Mouse (Mus musculus): ENCODE measurements at regions not wholly inside any gene's neighbourhood (a gene's known extent, or its start where the extent isn't known, plus 50 kb on each side); places are given as distances from the start of the nearest gene placed in this dataset.

GRCm38 (mm10) chr10:44607334-44607851 is 79.1 kb upstream of the Prdm1 start:
- in situ Hi-C loops (cut with MboI; ENCODE audit: unreplicated experiment in 2 of 2) = loop anchor here (5.0 to 25.0 kb wide), 8 partner anchors 85 to 870 kb away; no protein-coding TSS in a partner anchor

- in situ Hi-C loops (cut with MboI; ENCODE audit: unreplicated experiment in 2 of 2) = loop anchor here (5.0 to 25.0 kb wide), 5 partner anchors 33 to 867 kb away; no protein-coding TSS in a partner anchor
Observed at GRCm38 (mm10) chr10:44604512-44604911, 76.2 kb upstream of the Prdm1 start.

GRCm38 (mm10) chr10:44603461-44603860 is 75.2 kb upstream of the Prdm1 start:
- in situ Hi-C loops (cut with MboI; ENCODE audit: unreplicated experiment in 2 of 2) = loop anchor here (5.0 to 25.0 kb wide), 5 partner anchors 34 to 866 kb away; no protein-coding TSS in a partner anchor

- in situ Hi-C loops (cut with MboI; ENCODE audit: unreplicated experiment in 2 of 2) = loop anchor here (5.0 to 25.0 kb wide), 5 partner anchors 36 to 864 kb away; no protein-coding TSS in a partner anchor
Observed at GRCm38 (mm10) chr10:44601550-44601949, 73.2 kb upstream of the Prdm1 start.

DNA sequence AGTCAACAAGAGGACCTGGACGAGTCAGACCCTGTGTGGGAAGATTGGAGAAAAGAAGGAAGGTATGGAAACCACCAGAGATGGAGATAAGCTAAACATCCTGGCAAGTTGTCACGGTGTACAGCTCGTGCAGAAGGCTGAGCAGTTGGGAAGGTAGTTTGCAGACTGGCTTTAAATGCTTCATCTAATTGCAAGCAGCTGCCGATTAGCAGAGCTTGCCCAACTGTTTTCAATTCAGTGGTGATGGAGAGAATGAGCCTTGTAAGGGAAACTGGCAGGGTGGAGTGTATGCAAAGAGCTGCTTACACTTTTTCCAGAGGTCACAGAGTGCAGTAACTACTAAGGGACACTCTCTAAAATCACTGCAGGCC is 71.6 kb upstream of the Prdm1 start:
- in situ Hi-C loops (cut with MboI; ENCODE audit: unreplicated experiment in 2 of 2) = loop anchor here (5.0 to 25.0 kb wide), 5 partner anchors 37 to 863 kb away; no protein-coding TSS in a partner anchor

DNA sequence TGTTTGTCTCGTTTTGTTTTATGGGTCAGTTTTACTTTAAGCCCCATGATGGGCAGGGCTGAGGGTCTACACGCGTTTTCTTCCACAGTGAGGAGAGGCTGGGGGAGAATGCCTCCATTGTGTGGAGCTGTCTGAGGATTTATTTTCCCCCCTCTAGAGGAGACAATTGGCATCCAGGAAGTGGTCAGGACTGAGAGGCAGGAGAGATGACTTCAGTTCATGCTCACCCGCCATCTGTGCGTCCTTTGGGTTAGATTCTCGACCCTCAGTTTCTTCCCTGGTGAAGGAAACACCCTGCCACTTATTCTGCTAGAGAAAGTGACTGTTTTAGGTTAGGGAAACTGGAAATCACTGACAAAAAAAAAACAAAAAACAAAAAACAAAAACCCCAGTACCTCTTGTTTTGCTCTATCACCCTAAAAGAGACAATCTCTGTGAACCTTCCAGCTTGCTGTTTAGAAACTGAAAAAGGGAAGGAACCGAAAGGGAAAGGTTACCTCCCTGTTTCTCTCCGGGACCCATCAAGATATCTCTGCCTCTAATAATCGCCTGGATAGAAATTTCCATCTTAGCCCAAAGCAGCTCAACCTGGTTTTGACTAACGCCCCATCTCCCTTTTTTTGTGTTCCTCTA is 71.1 kb upstream of the Prdm1 start:
- in situ Hi-C loops (cut with MboI; ENCODE audit: unreplicated experiment in 2 of 2) = no loop called here

DNA sequence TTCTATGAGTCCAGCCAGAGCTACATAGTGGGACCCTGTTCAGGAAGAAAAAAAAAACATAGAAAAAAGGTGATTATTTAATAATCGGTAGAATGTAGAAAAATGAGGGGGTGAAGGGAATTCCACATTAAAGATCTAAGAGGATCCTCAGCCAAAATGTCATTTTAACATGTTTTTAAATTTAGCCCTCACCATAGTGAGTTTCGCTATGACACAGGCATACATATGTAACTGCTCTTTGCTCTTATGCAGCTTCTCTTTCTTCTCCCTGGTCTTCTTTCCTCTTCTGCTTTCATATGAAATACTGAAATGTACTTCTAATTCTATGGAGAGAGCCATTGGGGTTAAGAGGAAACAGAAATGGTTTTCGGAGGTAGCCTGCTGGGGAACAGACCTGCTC is 70.3 kb upstream of the Prdm1 start:
- in situ Hi-C loops (cut with MboI; ENCODE audit: unreplicated experiment in 2 of 2) = no loop called here

- in situ Hi-C loops (cut with MboI; ENCODE audit: unreplicated experiment in 2 of 2) = no loop called here
Observed at GRCm38 (mm10) chr10:44595932-44596331, 67.6 kb upstream of the Prdm1 start.

GRCm38 (mm10) chr10:44589842-44590241 is 61.5 kb upstream of the Prdm1 start:
- in situ Hi-C loops (cut with MboI; ENCODE audit: unreplicated experiment in 2 of 2) = loop anchor here in 1 of 2 experiments (10.0 kb wide), 1 partner anchor 105 kb away; no protein-coding TSS in a partner anchor

DNA sequence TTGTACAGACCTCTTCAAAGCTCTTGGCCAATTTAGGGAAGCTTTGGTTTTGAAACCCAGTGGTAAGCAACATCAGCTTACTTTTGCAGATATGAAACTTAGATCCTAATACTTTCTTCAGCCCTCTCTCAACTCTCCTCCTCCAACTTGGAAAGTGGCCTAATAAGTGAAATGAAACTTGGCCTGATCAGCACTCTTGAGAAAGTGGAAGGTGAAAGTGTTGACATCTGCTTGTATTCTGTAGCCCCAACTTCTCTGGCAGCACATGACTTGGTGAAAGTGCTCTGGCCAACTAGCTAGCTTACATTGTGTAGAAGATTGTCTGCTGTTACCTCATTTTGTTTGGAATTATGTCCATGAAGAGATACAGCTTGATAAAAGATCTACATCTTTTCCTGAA is 61.1 kb upstream of the Prdm1 start:
- in situ Hi-C loops (cut with MboI; ENCODE audit: unreplicated experiment in 2 of 2) = loop anchor here in 1 of 2 experiments (10.0 kb wide), 1 partner anchor 105 kb away; no protein-coding TSS in a partner anchor

DNA sequence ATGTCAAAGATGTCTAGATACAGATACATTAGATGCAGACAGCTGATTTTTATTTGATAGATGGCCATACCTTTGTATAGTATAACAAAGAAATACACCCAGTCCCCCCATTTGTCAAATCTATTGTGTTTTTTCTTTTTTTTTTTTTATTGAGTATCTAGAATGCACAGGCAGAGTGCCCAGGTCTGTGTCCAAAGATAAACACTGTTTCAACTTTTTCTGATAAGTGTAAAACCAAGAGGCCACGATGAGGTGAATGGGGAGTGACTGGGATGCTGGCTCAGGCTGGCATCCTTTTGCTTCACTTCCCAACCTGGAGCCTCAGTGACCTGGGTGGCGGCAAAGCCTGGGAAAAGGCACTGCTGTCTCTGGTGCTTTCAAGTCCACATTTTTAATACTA is 54.4 kb upstream of the Prdm1 start:
- in situ Hi-C loops (cut with MboI; ENCODE audit: unreplicated experiment in 2 of 2) = loop anchor here in 1 of 2 experiments (10.0 kb wide), 1 partner anchor 98 kb away; no protein-coding TSS in a partner anchor
